Mouse (Mus musculus): ENCODE data around the gene Fxyd2.

Gene Fxyd2

GRCm38 (mm10) chr9:45399434-45399833 lies at the start of gene Fxyd2:
Gene Fxyd2, plus strand, starts transcription at chr9:45399669.
- DNase-seq (ENCODE audit: low spot score), result no peak

GRCm38 (mm10) chr9:45349851-45350250 lies 49.6 kb upstream of the Fxyd2 start:
- no peak for DNase-seq (ENCODE audit: low spot score)

- no peak for DNase-seq (ENCODE audit: low spot score)
Measured at GRCm38 (mm10) chr9:45355192-45355591, 44.3 kb upstream of the Fxyd2 start.

GRCm38 (mm10) chr9:45358356-45358755 lies 41.1 kb upstream of the Fxyd2 start:
- DNase-seq (ENCODE audit: low spot score), result no peak

GRCm38 (mm10) chr9:45362051-45362461 lies 37.4 kb upstream of the Fxyd2 start:
- DNase-seq (ENCODE audit: low spot score), result no peak

- DNase-seq (ENCODE audit: low spot score), result no peak
Measured at GRCm38 (mm10) chr9:45363639-45364214, 35.7 kb upstream of the Fxyd2 start.

- no peak for DNase-seq (ENCODE audit: low spot score)
Measured at GRCm38 (mm10) chr9:45367716-45368115, 31.8 kb upstream of the Fxyd2 start.

- no peak for DNase-seq (ENCODE audit: low spot score)
Measured at GRCm38 (mm10) chr9:45368341-45368901, 31.0 kb upstream of the Fxyd2 start.

GRCm38 (mm10) chr9:45370117-45370561 lies 29.3 kb upstream of the Fxyd2 start, which contains the start of gene Fxyd6:
Gene Fxyd6, plus strand, starts transcription at chr9:45370185.
- DNase-seq (ENCODE audit: low spot score), result no peak

GRCm38 (mm10) chr9:45370616-45371336 lies 28.7 kb upstream of the Fxyd2 start:
- DNase-seq (ENCODE audit: low spot score), result no peak

GRCm38 (mm10) chr9:45371337-45371707 lies 28.1 kb upstream of the Fxyd2 start:
- no peak for DNase-seq (ENCODE audit: low spot score)

- DNase-seq (ENCODE audit: low spot score), result no peak
Measured at GRCm38 (mm10) chr9:45373896-45374295, 25.6 kb upstream of the Fxyd2 start.

- DNase-seq (ENCODE audit: low spot score), result no peak
Measured at GRCm38 (mm10) chr9:45374988-45375502, 24.4 kb upstream of the Fxyd2 start.

GRCm38 (mm10) chr9:45376427-45376826 lies 23.0 kb upstream of the Fxyd2 start:
- DNase-seq (ENCODE audit: low spot score), result no peak

GRCm38 (mm10) chr9:45376883-45377282 lies 22.6 kb upstream of the Fxyd2 start:
- DNase-seq (ENCODE audit: low spot score), result no peak

GRCm38 (mm10) chr9:45380411-45381251 lies 18.8 kb upstream of the Fxyd2 start:
- DNase-seq (ENCODE audit: low spot score), result no peak

- no peak for DNase-seq (ENCODE audit: low spot score)
Measured at GRCm38 (mm10) chr9:45382336-45382735, 17.1 kb upstream of the Fxyd2 start.

- DNase-seq (ENCODE audit: low spot score), result no peak
Measured at GRCm38 (mm10) chr9:45382834-45383233, 16.6 kb upstream of the Fxyd2 start.

- DNase-seq (ENCODE audit: low spot score), result no peak
Measured at GRCm38 (mm10) chr9:45383883-45384282, 15.6 kb upstream of the Fxyd2 start.

GRCm38 (mm10) chr9:45386698-45387097 lies 12.8 kb upstream of the Fxyd2 start:
- DNase-seq (ENCODE audit: low spot score), result no peak

GRCm38 (mm10) chr9:45388385-45388994 lies 11.0 kb upstream of the Fxyd2 start:
- peak; percentile 31 for DNase-seq (ENCODE audit: low spot score)

- DNase-seq (ENCODE audit: low spot score), result no peak
Measured at GRCm38 (mm10) chr9:45389596-45389995, 9.9 kb upstream of the Fxyd2 start.

Data from c-Kit-positive CD71-positive TER-119-positive erythroid progenitor cells, embryonic 14.5 days (primary cell).